Mouse (Mus musculus) neural tube, embryonic 15.5 days (tissue): ENCODE measurements around the gene 2900011O08Rik. TPM values are rescaled to one million over a fixed set of nuclear protein-coding genes. Genes with fewer than 3 reads are reported as not detected.

Source experiments
- ATAC-seq: fragments of 200-750 bp; cut with Nextera tagmentation; 2 replicates; pipeline ENCODE4 v1.8.0; 2017; ENCODE audit warnings: mild to moderate bottlenecking, moderate TSS enrichment, moderate library complexity; ENCODE audit not compliant: low FRiP score
- H3K27ac ChIP-seq: fragments of 300-500 bp; sonication (generic); replicated peaks from 2 replicates; pipeline ENCODE4 v1.5.1; 2015; ENCODE audit warnings: mild to moderate bottlenecking, inconsistent platforms
- H3K27me3 ChIP-seq: fragments of 300-500 bp; sonication (generic); replicated peaks from 2 replicates; pipeline ENCODE4 v1.6.1; 2015; ENCODE audit warnings: inconsistent platforms
- H3K36me3 ChIP-seq: fragments of 300-500 bp; sonication (generic); 2 replicates; pipeline ENCODE4 v1.6.1; 2015; ENCODE audit warnings: inconsistent platforms
- H3K4me1 ChIP-seq: fragments of 300-500 bp; sonication (generic); 2 replicates; pipeline ENCODE4 v1.6.1; 2015; ENCODE audit warnings: inconsistent platforms
- H3K4me2 ChIP-seq: fragments of 300-500 bp; sonication (generic); 2 replicates; pipeline ENCODE4 v1.6.1; 2015; ENCODE audit warnings: inconsistent platforms, mild to moderate bottlenecking, moderate library complexity
- H3K4me3 ChIP-seq: fragments of 300-500 bp; sonication (generic); replicated peaks from 2 replicates; pipeline ENCODE4 v1.5.1; 2015; ENCODE audit warnings: mild to moderate bottlenecking, inconsistent platforms
- H3K9ac ChIP-seq: fragments of 300-500 bp; sonication (generic); replicated peaks from 2 replicates; pipeline ENCODE4 v1.6.1; 2015; ENCODE audit warnings: mild to moderate bottlenecking, inconsistent platforms
- H3K9me3 ChIP-seq: fragments of 300-500 bp; sonication (generic); replicated peaks from 2 replicates; pipeline ENCODE4 v1.6.1; 2016; ENCODE audit warnings: inconsistent platforms
- WGBS: fragments of 180-500 bp; shearing (Covaris S2); methylation state at CpG from one replicate; pipeline ENCODE4 v1.1.7; 2015; ENCODE audit warnings: mixed read lengths; 5-methylcytosine and 5-hydroxymethylcytosine counted together
- polyA plus RNA-seq: library from polyadenylated mRNA; unstranded; fragments of >200 nt; fragmentation: Nextera tagmentation; extraction: Ambion mirVana; gene quantifications from 2 replicates; pipeline ENCODE4 v1.2.1, GENCODE M21; 2015

2900011O08Rik gene
- polyA plus RNA-seq, 1 experiment from 2014 or later, result 186 TPM

GRCm38 (mm10) chr16:14082925-14083324 is 96.5 kb downstream of the 2900011O08Rik start:
- Histone ChIP-seq H3K9me3 (no peaks in the 10 kb centered on the region), H3K4me2 (no peak overlapping the region), H3K27me3 (no peaks in the 10 kb centered on the region), H3K9ac (no peak overlapping the region), H3K4me3 (no peak overlapping the region), H3K36me3 (no peaks in the 10 kb centered on the region), H3K4me1 (no peaks in the 10 kb centered on the region), H3K27ac (no peak overlapping the region)
- WGBS, result 86% methylated on average over 2 of the region's 2 CpGs
- ATAC-seq, result no peak

- Histone ChIP-seq H3K36me3 (peaks cover 28% of the 10 kb centered on the region), H3K9me3 (no peaks in the 10 kb centered on the region), H3K4me3 (no peak overlapping the region), H3K4me1 (no peaks in the 10 kb centered on the region), H3K9ac (no peak overlapping the region), H3K27me3 (no peaks in the 10 kb centered on the region), H3K4me2 (no peak overlapping the region), H3K27ac (no peak overlapping the region)
- ATAC-seq, result no peak
- WGBS, result 75% methylated on average over 3 of the region's 3 CpGs
These were observed 101.8 kb downstream of the 2900011O08Rik start for GRCm38 (mm10) chr16:14088249-14088648.

GRCm38 (mm10) chr16:14089296-14089695 is 102.9 kb downstream of the 2900011O08Rik start:
- Histone ChIP-seq H3K4me3 (no peak overlapping the region), H3K9ac (no peak overlapping the region), H3K4me1 (no peaks in the 10 kb centered on the region), H3K9me3 (no peaks in the 10 kb centered on the region), H3K27ac (no peak overlapping the region), H3K27me3 (no peaks in the 10 kb centered on the region), H3K36me3 (peaks cover 38% of the 10 kb centered on the region), H3K4me2 (no peak overlapping the region)
- ATAC-seq, result no peak
- 86% methylated on average over 3 of the region's 3 CpGs for WGBS

- H3K27me3 ChIP-seq, result no peaks in the 10 kb centered on the region
- no peaks in the 10 kb centered on the region for H3K9me3 ChIP-seq
- ATAC-seq, result no peak
- H3K4me1 ChIP-seq, result no peaks in the 10 kb centered on the region
- no peak overlapping the region for H3K4me2 ChIP-seq
- H3K27ac ChIP-seq, result no peak overlapping the region
- 84% methylated on average over 2 of the region's 2 CpGs for WGBS
- no peak overlapping the region for H3K9ac ChIP-seq
- H3K36me3 ChIP-seq, result peaks cover 52% of the 10 kb centered on the region
- no peak overlapping the region for H3K4me3 ChIP-seq
These were observed 105.4 kb downstream of the 2900011O08Rik start for GRCm38 (mm10) chr16:14091771-14092170.

- no peak overlapping the region for H3K9ac ChIP-seq
- H3K36me3 ChIP-seq, result peaks cover 29% of the 10 kb centered on the region
- WGBS, result 88% methylated on average over 6 of the region's 6 CpGs
- H3K4me1 ChIP-seq, result no peaks in the 10 kb centered on the region
- H3K4me2 ChIP-seq, result no peak overlapping the region
- ATAC-seq, result no peak
- H3K27ac ChIP-seq, result no peak overlapping the region
- H3K9me3 ChIP-seq, result no peaks in the 10 kb centered on the region
- no peaks in the 10 kb centered on the region for H3K27me3 ChIP-seq
- H3K4me3 ChIP-seq, result no peak overlapping the region
These were observed 119.5 kb downstream of the 2900011O08Rik start for GRCm38 (mm10) chr16:14105891-14106290.

GRCm38 (mm10) chr16:14109651-14110230 is 123.3 kb downstream of the 2900011O08Rik start:
- no peak overlapping the region for H3K27ac ChIP-seq
- H3K27me3 ChIP-seq, result no peaks in the 10 kb centered on the region
- 95% methylated on average over 3 of the region's 3 CpGs for WGBS
- no peak for ATAC-seq
- H3K9ac ChIP-seq, result no peak overlapping the region
- H3K9me3 ChIP-seq, result no peaks in the 10 kb centered on the region
- H3K4me3 ChIP-seq, result no peak overlapping the region
- peaks cover 57% of the 10 kb centered on the region for H3K36me3 ChIP-seq
- no peak overlapping the region for H3K4me2 ChIP-seq
- no peaks in the 10 kb centered on the region for H3K4me1 ChIP-seq

GRCm38 (mm10) chr16:14110922-14111321 is 124.5 kb downstream of the 2900011O08Rik start:
- WGBS, result 79% methylated on average over 2 of the region's 2 CpGs
- Histone ChIP-seq H3K4me3 (no peak overlapping the region), H3K9ac (no peak overlapping the region), H3K27me3 (no peaks in the 10 kb centered on the region), H3K4me1 (no peaks in the 10 kb centered on the region), H3K9me3 (no peaks in the 10 kb centered on the region), H3K4me2 (no peak overlapping the region), H3K36me3 (peaks cover 64% of the 10 kb centered on the region), H3K27ac (no peak overlapping the region)
- no peak for ATAC-seq

- H3K4me2 ChIP-seq, result no peak overlapping the region
- H3K27me3 ChIP-seq, result no peaks in the 10 kb centered on the region
- WGBS, result 80% methylated on average over 2 of the region's 2 CpGs
- peaks cover 76% of the 10 kb centered on the region for H3K36me3 ChIP-seq
- H3K27ac ChIP-seq, result no peak overlapping the region
- ATAC-seq, result no peak
- H3K4me1 ChIP-seq, result no peaks in the 10 kb centered on the region
- no peak overlapping the region for H3K9ac ChIP-seq
- H3K4me3 ChIP-seq, result no peak overlapping the region
- H3K9me3 ChIP-seq, result no peaks in the 10 kb centered on the region
These were observed 125.7 kb downstream of the 2900011O08Rik start for GRCm38 (mm10) chr16:14112133-14112532.

GRCm38 (mm10) chr16:14112742-14113141 is 126.3 kb downstream of the 2900011O08Rik start:
- H3K9me3 ChIP-seq, result no peaks in the 10 kb centered on the region
- 95% methylated on average over 3 of the region's 3 CpGs for WGBS
- peaks cover 82% of the 10 kb centered on the region for H3K36me3 ChIP-seq

GRCm38 (mm10) chr16:14117299-14117698 is 130.9 kb downstream of the 2900011O08Rik start:
- Histone ChIP-seq H3K9ac (no peak overlapping the region), H3K4me3 (no peak overlapping the region), H3K9me3 (no peaks in the 10 kb centered on the region), H3K4me1 (no peaks in the 10 kb centered on the region), H3K36me3 (peaks cover 77% of the 10 kb centered on the region), H3K27me3 (no peaks in the 10 kb centered on the region), H3K27ac (no peak overlapping the region), H3K4me2 (no peak overlapping the region)
- WGBS, result 92% methylated on average over 2 of the region's 2 CpGs
- ATAC-seq, result no peak

More at GRCm38 (mm10) chr16:14112742-14113141, 126.3 kb downstream of the 2900011O08Rik start:
- ATAC-seq, result no peak
- no peak overlapping the region for H3K9ac ChIP-seq
- no peak overlapping the region for H3K4me3 ChIP-seq
- H3K27me3 ChIP-seq, result no peaks in the 10 kb centered on the region
- no peak overlapping the region for H3K27ac ChIP-seq
- H3K4me2 ChIP-seq, result no peak overlapping the region
- H3K4me1 ChIP-seq, result no peaks in the 10 kb centered on the region

- no peak for ATAC-seq
- WGBS, result 93% methylated on average over 5 of the region's 5 CpGs
- peaks cover 86% of the 10 kb centered on the region for H3K36me3 ChIP-seq
These were observed 134.5 kb downstream of the 2900011O08Rik start for GRCm38 (mm10) chr16:14120941-14121340.

GRCm38 (mm10) chr16:14121563-14121962 is 135.2 kb downstream of the 2900011O08Rik start:
- no peaks in the 10 kb centered on the region for H3K9me3 ChIP-seq
- H3K4me2 ChIP-seq, result no peak overlapping the region
- 97% methylated on average over 7 of the region's 7 CpGs for WGBS
- H3K9ac ChIP-seq, result no peak overlapping the region
- no peak for ATAC-seq
- no peaks in the 10 kb centered on the region for H3K27me3 ChIP-seq
- H3K4me1 ChIP-seq, result no peaks in the 10 kb centered on the region
- H3K27ac ChIP-seq, result no peak overlapping the region
- no peak overlapping the region for H3K4me3 ChIP-seq
- H3K36me3 ChIP-seq, result peaks cover 85% of the 10 kb centered on the region

More at GRCm38 (mm10) chr16:14120941-14121340, 134.5 kb downstream of the 2900011O08Rik start:
- Histone ChIP-seq H3K4me2 (no peak overlapping the region), H3K27ac (no peak overlapping the region), H3K9ac (no peak overlapping the region), H3K9me3 (no peaks in the 10 kb centered on the region), H3K4me3 (no peak overlapping the region), H3K27me3 (no peaks in the 10 kb centered on the region), H3K4me1 (no peaks in the 10 kb centered on the region)
